Mouse (Mus musculus): ENCODE results near the gene Map3k7cl.

The Map3k7cl gene

GRCm38 (mm10) chr16:87644111-87644770, 91.1 kb downstream of the Map3k7cl start:
- DNase-seq = no peak
